Mouse (Mus musculus) mesoderm, embryonic 11.5 days (tissue): ENCODE results near the gene Rer1.
A peak's percentile ranks its signal among the peaks of the same experiment; 100 is the strongest.

Source experiments
- DNase-seq: peaks from one replicate; pipeline ENCODE4 v3.0.0-alpha.2; 2012; ENCODE audit warnings: low read depth, low spot score

Gene Rer1

DNA sequence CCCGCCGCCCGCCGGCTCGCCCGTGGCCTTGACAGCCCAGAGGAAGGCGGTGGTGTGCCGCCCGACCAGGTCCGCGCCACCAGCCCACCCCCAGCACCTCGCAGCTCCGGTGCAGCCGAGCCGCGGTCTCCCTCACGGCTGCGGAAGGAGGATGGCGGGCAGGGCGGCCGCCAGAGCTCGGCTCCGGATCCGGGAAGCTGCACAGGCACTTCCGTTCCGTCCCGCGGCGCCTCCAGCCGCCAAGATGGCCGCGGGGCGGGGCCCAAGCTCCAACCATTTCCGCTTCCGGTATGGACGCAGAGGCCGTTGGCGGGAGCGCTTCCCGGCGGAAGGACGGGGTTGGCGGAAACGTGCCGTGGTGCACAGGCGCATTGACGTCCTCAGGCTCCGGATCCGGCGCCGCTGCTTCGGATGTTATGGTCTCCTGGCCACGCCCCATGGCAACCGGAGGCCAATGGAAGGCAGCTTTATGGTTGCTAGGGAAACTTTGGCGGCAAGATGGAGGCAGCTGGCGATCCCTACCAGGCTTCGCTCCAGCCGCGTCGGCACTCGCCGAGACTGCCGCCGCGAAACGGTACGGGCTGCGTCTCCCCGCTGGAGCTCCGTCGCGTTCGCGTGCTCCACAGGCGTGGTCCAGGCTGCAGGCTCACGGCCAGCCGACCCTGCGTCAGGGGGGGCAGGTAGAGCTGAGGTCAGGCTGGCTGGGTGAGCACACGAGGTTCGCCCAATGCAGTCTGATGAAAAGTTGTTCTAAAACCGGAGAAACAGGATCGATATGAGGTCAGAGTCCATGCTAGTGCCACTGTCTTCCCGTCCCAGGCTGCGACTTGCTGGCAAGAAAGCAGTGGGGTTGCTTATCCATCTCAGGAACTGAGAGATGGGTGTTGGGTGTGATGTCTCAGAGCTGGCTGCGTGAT is at the start of gene Rer1, which contains the start of gene Morn1:
Rer1 (minus strand) TSS at position 275 of the 917 bp plus-strand sequence.
Morn1 (plus strand) TSS at position 470 of the 917 bp plus-strand sequence.
- DNase-seq: peak; percentile 100

DNA sequence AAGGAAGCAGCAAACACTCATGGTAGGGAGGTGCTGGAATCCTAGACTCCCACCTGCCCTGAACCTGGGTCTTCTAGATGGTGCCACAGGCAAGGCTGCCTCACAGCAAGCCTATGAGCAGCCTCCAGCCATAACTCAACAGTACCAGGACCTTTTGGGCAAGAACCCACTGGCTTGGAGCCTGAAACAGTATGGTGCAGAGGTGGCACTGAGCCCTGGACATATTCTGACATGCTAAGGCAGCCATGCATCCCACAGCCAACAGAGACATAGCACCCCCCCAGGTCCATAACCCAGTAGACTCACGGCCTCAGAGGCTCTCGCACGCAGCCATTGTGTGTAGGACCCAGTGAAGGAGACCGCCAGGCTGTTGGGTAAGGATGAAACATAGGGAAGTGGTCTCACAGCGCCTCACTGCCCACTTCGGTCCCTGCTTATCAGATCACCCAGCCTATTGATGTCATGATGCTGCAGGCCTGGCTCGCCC is 48.5 kb upstream of the Rer1 start:
- DNase-seq: no peak

DNA sequence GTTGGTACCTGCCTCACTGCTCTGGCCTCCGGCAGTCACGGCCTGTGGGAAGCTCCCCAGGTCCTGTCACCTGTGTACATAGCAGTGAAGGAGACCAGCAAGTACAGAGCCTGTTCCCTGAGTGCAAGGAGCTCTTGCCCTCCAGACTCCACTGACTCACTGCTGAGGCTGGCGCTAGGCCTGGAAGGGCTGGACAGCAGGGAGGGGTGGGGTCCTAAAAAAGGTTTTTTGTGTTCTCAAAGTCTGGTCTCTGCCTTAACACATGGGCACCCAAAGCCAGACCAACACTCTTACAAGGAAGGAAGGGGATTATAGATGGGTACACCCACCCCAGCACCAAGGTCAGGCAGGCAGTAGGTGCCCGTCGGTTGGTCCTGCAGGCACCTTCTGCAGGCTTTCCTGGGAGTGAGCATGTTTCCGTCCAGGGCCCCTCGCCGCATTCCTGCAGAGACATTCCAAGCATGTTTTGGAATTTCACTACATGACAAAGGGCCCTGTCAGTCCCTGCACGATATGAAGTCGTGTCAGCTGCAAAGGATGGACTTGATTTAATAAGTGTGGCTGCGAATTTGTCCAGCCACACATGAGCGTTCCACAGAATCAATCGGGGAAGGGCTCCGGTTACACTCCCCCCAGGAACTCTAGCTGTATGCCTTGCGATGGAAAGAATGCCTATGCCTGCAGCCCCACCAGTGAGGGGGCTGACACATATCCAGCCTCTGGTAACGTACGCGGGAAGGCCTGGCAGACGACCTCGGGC is 47.7 kb upstream of the Rer1 start:
- peak; percentile 83 for DNase-seq

DNA sequence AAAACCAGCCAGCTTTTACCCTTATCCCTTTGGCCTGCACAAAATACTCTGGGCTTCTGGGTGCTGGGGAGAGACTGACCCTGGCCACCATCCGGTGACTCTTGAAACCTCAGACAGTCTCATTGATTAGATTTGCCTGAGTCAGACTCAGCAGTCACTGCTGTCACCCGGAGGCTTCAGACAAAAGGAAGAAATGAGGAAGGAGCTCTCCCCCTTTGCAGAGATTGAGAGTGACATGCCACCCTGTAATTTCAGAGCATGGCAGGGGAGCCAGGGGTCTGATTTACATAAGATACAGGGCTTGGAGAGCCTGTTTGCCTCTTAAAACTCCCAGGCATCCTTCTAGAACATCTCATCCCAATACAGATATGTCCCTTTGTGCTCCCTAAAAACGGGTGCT is 47.0 kb upstream of the Rer1 start:
- DNase-seq: no peak

DNA sequence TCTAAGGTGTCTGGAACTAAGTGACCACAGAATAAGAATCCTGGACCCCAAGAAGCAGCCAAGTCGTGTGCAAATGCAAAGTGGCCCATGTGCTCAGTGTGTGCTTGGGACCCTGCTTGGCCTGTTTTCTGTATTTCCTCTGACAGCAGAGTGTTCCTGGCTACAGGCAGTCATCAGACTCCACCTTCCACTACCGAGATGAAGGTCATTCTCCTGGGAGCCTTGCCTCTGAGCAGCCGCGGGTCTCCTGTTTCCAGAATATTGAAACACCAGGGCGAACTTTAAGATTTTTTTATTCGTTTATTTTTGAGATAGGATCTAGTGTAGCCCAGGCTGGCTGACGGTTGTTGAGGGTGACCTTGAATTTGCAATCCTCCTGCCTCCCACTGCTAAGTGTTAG is 44.4 kb upstream of the Rer1 start:
- DNase-seq: no peak

DNA sequence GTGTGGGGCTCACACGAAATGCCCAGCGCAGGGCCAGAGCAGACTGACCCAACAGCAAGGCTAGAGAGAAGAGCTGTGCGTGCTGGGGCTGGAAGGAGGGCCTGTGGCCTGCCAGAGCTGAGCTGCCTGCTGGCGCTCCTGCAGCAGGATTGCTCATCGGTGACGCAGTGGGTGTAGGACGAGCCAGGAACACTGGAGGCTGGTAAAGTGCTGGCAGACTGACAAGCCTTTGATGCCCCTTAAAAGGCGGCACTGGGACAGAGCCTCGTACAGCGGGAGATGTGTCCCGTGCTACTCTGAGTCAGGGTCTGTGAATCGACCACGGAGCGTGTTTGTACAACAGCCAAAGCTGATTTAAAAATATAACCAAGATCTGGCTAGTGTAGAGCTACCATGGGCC is 43.8 kb upstream of the Rer1 start:
- DNase-seq: no peak

DNA sequence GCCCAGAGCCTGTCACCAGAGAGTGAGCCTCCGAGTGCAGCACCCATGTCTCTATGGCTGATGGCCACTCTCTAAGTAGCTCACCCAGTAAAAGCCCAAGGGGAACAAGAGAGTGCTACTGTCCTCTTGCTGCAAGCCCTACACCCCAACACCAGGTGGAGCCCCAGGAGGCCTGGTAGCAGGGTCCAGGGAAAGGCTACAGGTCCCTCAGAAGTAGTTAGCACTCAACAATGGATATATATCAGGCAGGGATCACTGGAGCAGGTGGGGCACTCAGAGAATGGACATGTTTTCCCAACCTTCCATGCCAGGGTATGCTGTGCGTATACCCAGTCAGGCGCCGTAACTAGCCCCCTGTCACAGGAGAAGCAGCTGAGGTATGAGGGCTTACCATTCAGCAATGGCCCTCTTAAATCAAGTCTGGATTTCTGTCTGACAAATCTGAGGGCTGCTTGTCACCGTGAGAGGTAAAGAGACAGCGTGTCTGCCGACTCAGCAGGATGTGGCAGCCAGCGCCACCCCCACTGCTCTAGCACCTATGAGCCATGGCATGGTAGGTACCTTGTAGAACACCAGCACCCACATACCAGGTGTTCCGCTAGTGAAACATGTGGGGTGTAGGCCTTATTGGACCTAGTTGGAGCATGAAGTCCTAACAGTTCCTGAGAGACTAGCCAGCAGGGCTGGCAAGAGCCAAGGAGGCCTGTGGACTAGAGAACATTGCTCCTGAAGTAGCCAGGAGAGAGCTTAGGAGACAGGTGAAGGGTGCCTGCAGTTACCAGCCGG is 43.1 kb upstream of the Rer1 start:
- DNase-seq: no peak

DNA sequence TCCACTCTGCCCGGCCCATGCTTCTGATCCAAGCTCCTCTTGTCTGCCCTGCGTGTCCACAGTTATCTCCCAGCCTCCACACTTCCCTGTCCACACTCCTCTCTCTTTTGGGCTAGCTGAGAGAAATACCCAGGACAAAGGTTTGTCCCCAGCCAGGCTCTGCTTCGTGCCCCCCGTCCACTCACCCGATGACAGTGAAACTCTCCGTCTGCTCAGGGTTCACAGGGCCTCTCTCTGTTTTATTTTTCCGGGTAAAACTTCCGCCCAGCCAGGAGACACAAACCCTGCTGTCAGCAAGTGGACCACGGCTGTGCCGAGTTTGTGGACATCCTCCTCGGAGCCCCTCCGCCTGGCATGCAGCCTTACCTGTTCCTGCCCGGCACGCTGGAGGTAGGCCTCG is 42.2 kb upstream of the Rer1 start:
- no peak for DNase-seq

DNA sequence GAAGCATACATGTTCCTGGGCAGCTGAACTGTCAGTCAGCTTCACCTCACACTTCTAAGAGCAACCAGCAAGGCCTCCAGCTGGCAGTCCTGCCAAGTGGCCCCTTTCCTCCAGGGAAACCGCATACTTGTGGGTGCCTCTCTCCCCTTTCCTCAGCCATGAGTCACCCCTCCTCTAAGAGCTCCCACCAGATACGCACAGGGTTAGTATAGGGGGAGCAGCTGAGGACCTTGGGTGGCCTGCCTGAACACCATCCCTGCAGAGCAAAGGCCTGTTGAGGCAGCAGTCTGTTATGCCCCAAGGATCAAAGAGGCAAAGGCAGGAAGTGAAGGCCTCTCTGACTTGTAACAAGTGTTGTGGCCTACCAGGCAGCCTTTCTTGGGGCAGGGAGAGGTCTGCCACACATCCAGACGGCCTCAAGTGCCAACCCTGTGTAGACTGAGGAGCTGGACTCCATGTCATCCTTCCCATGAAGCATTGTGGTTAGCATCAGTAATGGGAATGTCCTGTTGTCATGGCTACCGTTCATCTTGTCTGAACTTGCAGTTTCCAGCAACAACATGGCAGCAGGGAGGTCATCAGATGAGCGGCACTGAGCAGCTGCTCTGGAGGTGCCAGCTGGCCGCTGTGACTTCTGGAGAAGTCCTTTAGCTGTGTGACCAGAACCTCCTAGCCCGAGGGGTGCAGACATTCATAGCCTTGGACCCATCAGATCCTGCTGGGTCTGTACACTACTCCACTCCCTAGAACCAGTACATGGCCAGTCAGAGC is 40.6 kb upstream of the Rer1 start:
- no peak for DNase-seq

DNA sequence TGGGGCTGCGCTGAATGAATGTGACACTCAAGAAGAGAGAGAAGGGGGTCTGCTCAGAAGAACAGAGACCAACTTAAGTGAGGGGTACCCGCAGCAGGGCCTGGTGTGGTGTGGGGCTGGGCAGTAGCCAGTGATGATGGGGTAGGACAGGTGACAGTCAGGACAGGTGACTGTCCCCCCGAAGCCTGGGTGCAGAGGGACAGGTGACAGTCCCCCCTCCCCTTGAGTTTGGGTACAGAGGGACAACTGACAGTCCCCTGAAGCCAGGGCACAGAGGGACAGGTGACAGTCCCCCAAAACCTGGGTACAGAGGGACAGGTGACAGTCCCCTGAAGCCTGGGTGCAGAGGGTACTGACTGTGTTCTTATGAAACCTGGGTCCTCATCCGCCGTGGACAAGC is 40.0 kb upstream of the Rer1 start:
- no peak for DNase-seq

DNA sequence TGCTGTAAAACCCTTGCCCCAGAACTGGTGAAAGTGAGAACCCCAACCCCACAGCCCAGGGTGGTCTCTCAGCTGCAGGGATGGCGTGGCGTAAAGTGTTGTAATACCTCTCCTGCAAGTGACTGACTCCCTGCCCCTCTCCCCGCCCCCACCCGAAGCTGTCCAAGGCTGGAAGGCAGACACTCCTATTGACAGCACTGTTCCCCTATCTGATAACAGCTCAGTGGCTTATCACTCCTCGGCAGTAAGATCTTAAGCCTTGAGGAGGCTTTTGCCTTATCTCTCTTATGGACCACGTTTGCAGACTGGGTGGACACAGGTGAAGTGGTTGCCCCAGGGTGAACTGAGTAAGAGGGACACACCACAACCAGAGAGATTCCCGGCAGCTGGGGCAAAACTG is 39.1 kb upstream of the Rer1 start:
- DNase-seq: no peak

DNA sequence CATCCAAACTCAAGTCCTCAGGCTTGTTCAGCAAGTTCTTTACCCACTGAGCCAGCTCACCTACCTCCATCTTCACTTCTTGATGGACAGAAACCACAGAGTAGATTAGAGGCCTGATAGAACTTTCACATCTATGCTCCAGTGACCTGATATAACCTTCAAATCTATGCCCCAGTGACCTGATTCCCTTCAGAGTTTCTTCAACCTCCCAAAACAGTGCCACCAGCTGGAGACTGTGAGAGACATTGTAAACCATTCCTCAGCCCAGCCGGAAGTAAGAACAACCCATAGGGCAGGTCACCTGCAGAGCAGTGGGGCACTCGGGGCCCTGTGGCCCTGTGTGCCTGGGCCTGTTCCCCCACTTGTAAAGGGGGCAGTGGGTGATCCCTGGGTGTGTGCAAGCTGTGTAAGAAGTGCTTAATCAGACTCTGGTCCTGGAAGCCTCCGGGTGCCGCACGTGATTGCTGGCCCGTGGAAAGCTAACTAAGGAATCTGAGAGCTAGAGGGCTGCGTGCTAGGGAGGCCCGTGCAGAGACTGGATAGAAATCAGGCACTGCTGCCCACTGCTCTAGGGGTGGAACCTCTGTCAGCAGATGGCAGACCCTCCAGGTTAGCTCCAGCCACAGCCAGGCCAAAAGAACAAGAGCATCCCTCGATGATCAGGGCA is 37.8 kb upstream of the Rer1 start:
- DNase-seq: no peak

DNA sequence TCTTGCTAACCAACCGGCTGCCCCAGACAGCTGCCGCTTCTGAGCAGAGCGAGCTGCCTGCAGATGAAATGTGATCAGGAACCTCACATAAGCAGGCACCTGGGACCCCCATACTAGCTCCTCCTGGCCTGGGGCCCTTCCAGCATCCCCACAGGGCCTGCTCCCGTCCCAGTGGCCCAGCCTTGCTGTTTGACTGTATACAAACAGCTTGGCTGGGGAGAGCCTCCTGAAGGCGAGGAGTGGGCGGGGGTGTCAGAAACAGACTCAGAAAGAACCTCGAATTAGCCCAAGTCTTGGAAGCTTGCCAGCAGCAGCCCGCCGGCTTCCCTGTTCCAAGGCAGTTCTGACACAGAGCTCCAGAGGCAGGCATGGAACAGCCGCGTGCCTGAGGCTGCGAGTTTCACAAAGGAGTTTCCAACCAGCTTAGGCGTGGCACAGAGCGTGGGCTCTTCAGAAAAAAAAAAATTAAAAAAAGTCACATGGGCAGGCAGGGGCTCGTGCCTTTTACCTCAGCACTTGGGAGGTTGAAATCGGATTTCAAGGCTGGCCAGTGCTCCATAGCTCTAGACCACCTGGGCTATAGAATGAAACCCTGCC is 36.4 kb upstream of the Rer1 start:
- DNase-seq: peak; percentile 54

DNA sequence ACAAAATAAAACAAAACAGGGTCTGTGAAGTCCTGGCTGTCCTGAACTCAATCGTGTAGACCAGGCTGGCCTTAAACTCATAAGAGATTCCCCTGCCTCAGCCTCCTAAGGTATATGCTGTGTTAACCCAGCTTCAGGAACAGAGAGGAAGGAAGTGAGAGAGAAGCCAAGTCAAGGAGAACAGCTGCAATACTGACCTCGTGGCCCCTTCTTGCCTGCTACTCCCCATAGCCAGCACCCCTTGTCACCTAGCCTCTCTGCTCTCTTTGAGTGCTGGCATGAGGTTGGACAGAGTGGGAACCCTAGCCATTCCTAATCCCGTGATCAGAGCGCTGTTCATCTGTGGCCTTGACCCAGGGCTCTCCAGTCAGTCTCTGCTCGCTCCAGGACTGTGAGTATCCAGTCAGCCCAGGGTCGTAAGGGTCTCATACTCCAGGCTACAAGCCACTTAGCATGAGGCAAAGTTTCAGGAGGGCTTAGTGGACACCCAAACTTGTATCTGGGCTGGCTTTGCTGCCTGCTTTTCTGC is 35.8 kb upstream of the Rer1 start:
- no peak for DNase-seq

DNA sequence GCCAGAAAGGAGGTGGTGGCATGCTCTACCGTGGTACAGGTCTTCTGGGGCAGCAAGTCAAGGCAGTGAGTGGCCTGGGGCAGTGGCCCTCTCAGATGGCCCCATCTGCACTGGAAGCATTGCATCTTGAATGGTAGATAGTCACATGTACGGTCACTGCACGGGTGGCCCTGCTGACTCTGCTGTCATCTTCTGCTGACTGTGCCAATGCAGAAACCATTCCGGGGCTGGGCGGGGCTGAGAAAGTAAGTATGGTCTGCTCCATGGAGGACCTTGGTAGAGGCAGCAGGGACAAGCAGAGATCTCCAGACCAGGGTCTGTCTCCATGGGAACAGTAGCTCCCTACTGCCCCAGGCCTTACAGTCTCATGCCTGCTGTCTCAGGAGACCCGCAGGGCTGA is 35.0 kb upstream of the Rer1 start:
- DNase-seq: no peak

DNA sequence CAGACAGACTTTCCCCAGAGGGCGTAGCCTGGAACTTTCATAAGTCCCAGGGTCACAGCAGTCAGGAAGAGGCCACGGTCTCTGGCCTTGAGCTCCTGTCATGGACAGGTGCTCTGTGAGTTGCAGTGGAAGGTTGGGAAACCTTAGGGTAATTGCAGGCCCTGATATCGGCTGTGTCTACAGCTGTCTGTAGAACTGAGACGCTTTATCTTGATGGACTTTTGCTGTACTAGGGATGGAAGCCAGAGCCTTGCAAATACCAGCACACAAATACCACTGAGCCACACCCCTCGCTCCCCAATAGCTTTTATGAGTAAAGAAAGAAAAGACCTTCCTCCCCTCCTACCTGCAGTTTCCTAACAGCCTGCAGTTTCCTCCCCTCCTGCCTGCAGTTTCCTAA is 34.4 kb upstream of the Rer1 start:
- DNase-seq: no peak

DNA sequence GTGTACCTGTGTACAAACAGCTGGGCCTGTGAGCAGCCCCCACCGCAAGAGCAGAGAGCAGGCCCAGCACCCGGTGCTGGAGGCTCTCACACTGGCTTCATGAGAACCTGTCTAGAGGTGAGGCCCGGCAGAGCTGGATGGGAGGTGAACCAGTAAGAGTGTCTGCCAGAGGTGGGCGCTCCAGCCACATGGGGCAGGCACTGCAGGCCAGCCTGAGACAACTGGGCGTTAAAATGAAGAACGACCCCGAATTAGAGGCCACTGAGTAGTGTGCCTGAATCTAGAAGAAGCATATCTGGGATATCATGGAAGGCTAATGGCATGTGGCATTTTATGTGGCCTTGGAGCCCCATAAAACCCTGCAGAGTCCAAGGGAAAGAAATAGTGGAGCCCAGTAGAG is 33.9 kb upstream of the Rer1 start:
- no peak for DNase-seq

DNA sequence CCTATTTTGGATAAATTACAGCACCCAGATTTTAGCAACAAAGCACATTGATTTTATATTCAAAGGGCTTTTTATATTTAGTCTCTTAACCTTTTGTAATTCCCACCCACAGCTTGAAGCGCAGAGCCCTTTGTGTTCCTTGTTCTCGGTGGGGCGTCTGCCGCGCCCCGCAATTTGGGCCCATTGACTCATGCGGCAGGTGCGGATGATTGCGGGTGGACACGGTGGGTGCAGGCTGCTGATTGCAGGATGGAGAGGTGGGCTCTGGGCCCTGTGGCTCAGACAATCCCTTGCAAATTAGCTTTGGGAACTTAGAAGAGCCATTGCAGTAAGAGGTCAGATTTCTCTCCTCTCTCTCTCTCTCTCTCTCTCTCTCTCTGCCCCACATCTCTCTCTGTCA is 32.1 kb upstream of the Rer1 start:
- DNase-seq: no peak

DNA sequence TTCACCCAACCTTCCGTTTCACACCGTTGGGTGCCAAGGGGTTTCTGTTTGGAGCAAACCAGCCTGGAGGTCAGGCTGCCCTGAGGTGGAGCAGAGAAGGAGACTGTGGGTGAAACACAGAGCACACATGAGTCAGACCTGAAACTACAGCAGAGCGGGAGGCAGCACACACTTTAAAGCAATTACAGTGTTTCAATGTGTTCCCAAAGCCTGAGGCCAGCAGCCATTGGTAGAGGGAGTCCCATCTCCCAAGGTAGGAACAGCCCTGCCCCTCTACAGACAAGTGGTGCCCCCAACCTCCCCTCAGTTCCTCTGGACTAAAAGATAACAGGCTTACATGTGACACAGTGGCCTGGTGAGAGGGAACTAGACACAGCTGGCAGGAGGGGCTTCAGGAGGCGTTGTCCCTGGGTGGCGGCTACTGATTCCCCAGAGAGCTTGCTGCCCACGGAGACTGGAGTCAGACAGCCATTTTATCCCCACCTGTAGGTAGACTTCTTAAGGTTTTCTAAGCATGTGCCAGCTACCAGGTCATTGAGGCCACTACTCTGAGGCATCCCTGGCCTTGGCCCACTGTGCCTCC is 31.3 kb upstream of the Rer1 start:
- DNase-seq: no peak

DNA sequence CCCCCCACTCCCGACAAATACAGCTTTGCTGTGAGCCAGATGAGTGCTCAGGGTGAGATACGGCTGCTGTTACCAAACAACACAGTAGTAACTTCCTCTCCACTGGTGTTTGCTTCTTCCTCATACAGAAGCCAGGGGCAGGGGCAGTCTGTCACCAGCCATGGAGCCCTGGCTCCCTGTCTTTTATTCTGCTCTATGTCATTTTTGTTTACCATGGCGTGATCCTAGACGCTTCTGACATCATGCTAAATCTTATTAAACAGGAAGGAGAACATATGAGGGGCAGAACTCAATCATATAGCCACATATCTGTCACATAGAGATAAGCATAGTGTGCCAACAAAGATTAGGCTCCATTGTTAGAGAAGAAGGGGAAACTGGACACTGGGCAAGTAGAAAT is 30.4 kb upstream of the Rer1 start:
- DNase-seq: no peak
